In genomic region chr2:181048252-181048945, GRCm38 (mm10) we compare ENCODE assay signal across 15 mouse cellular contexts. TPM values are rescaled to one million over a fixed set of nuclear protein-coding genes. Genes with fewer than 3 reads are reported as not detected.
A peak's percentile ranks its signal among the peaks of the same experiment; 100 is the strongest.
DNase-seq lines count a peak whose midpoint lies in the region; ATAC-seq and TF ChIP-seq lines count a peak whose summit lies in the region.
"Had no signal": no experiment of that assay in that cellular context is flagged by ENCODE, and none has a peak within 500 bp of the region (broad histone marks: within the 10 kb centered on the region; RNA-seq: fewer than 3 reads in every experiment).

No protein-coding gene starts in this region.

- H3K36me3 ChIP-seq in kidney, adult 2 months (ENCODE audit: control insufficient read depth, insufficient read depth, low read length): no peaks in the 10 kb centered on the region
- H3K36me3 ChIP-seq in kidney, embryonic 14.5 days (ENCODE audit: control insufficient read depth, insufficient read depth, low read length): no peaks in the 10 kb centered on the region
- H3K36me3 ChIP-seq in hindbrain, embryonic 10.5 days: no peaks in the 10 kb centered on the region
- H3K36me3 ChIP-seq: heart, embryonic 10.5 days; hindbrain, embryonic 15.5 days; limb, embryonic 10.5 days; liver, embryonic 15.5 days had no signal

- no peaks in the 10 kb centered on the region for H3K27me3 ChIP-seq in kidney, adult 2 months (replicated peaks; ENCODE audit: control insufficient read depth, insufficient read depth, low read length)
- no peaks in the 10 kb centered on the region; the same call in 1 of the 2 replicates for H3K27me3 ChIP-seq in kidney, embryonic 14.5 days (ENCODE audit: control insufficient read depth, insufficient read depth, low read length)
- no peaks in the 10 kb centered on the region; the same call in 1 of the 2 replicates for H3K27me3 ChIP-seq in hindbrain, embryonic 10.5 days (ENCODE audit: insufficient read depth, poor library complexity, severe bottlenecking)
- H3K27me3 ChIP-seq: hindbrain, embryonic 15.5 days had no signal

- H3K9ac ChIP-seq in kidney, embryonic 14.5 days (ENCODE audit: low read depth, low read length): no peak overlapping the region
- H3K9ac ChIP-seq: hindbrain, embryonic 15.5 days; liver, embryonic 15.5 days had no signal

- peaks cover 8% of the 10 kb centered on the region for H3K4me1 ChIP-seq in kidney, adult 2 months (ENCODE audit: control insufficient read depth, insufficient read depth, low read length)
- H3K4me1 ChIP-seq in kidney, embryonic 14.5 days (ENCODE audit: control insufficient read depth, insufficient read depth, low read length): no peaks in the 10 kb centered on the region
- peaks cover 37% of the 10 kb centered on the region for H3K4me1 ChIP-seq in hindbrain, embryonic 10.5 days (replicated peaks)

- no peak overlapping the region for H3K4me3 ChIP-seq in kidney, adult 2 months (ENCODE audit: insufficient read depth, low read depth, low read length)
- H3K4me3 ChIP-seq in kidney, embryonic 14.5 days (ENCODE audit: low read length): no peak overlapping the region
- H3K4me3 ChIP-seq in hindbrain, embryonic 10.5 days: no peak overlapping the region
- H3K4me3 ChIP-seq: heart, embryonic 10.5 days; hindbrain, embryonic 15.5 days; layer of hippocampus, adult 2 months; limb, embryonic 10.5 days; liver, embryonic 15.5 days had no signal

- DNase-seq in adrenal gland, postnatal 14 days: peak; percentile 39
- no peak for DNase-seq in adrenal gland, adult 8-10 months
- DNase-seq in kidney, adult 2 months: peak; percentile 43
- DNase-seq in Muller cell, postnatal 12 days (ENCODE audit: inconsistent ontology term): peak; percentile 38
- DNase-seq in cerebellum, adult 9-11 months: peak; percentile 72
- DNase-seq in layer of hippocampus, postnatal 36 days: no peak
- no peak for DNase-seq in hindbrain, embryonic 10.5 days (ENCODE audit: low spot score)

- no peak for ATAC-seq in kidney, embryonic 14.5 days (ENCODE audit: low FRiP score, low TSS enrichment)
- ATAC-seq: activated CD4-positive, CD25-positive, alpha-beta regulatory T cell, adult 4 months had no signal

- WGBS in kidney, adult 2 months: 49% methylated on average over 7 of the region's 7 CpGs
- WGBS in kidney, embryonic 14.5 days: 54% methylated on average over 7 of the region's 7 CpGs
- 77% methylated on average over 7 of the region's 7 CpGs for WGBS in hindbrain, embryonic 10.5 days

- no peak for TF ChIP-seq POLR2A in kidney, adult 2 months (IDR thresholded peaks at IDR 0.05; ENCODE audit: low read depth, low read length)

- no peaks in the 10 kb centered on the region for H3K9me3 ChIP-seq in kidney, embryonic 14.5 days (ENCODE audit: control insufficient read depth, low read length)
- H3K9me3 ChIP-seq in hindbrain, embryonic 10.5 days: no peaks in the 10 kb centered on the region
- H3K9me3 ChIP-seq: heart, embryonic 10.5 days; hindbrain, embryonic 15.5 days; limb, embryonic 10.5 days; liver, embryonic 15.5 days had no signal

- H3K4me2 ChIP-seq in kidney, embryonic 14.5 days (replicated peaks; ENCODE audit: low read depth, low read length): no peak overlapping the region
- H3K4me2 ChIP-seq: hindbrain, embryonic 15.5 days; liver, embryonic 15.5 days had no signal

- no peak for TF ChIP-seq CTCF in kidney, adult 2 months (conservative IDR thresholded peaks at IDR 0.05; ENCODE audit: insufficient read depth, insufficient read length, low read depth, low read length)

- no peak overlapping the region for H3K27ac ChIP-seq in kidney, adult 2 months (ENCODE audit: insufficient read depth, low read depth, low read length)
- no peak overlapping the region for H3K27ac ChIP-seq in kidney, embryonic 14.5 days (ENCODE audit: low read depth, low read length)
- H3K27ac ChIP-seq in hindbrain, embryonic 10.5 days: no peak overlapping the region
- H3K27ac ChIP-seq: heart, embryonic 10.5 days; hindbrain, embryonic 15.5 days; layer of hippocampus, adult 2 months; limb, embryonic 10.5 days; liver, embryonic 15.5 days had no signal

RNA-seq across cellular contexts. Expression of gene Chrna4, which starts 5.1 kb away (rescaled TPM):
- 5.6 and 9.6 TPM in 2 replicates for total RNA-seq in adrenal gland, postnatal 14 days (2021)
- 10 to 100 TPM; 12.0 to 27.7 (median 20.5) TPM for total RNA-seq in adrenal gland, adult 8-10 months (2022)
- polyA plus RNA-seq in kidney, adult 2 months (2012; rRNA removed): 37.8 and 42.6 TPM in 2 replicates
- polyA plus RNA-seq in kidney, embryonic 14.5 days (2014; fragmentation: Nextera tagmentation; extraction: Ambion mirVana): 3.8 and 5.3 TPM in 2 replicates
- 10 to 100 TPM; 14.1 to 14.4 TPM for total RNA-seq in layer of hippocampus, postnatal 36 days (2021)
- polyA plus RNA-seq in hindbrain, embryonic 10.5 days (2016; fragmentation: Nextera tagmentation; extraction: Ambion mirVana): 23.7 and 44.1 TPM in 2 replicates
- total RNA-seq: megakaryocyte, adult 5-6 weeks had no signal
- polyA plus RNA-seq: activated CD4-positive, CD25-positive, alpha-beta regulatory T cell, adult 4 months had no signal

Comparison
In these comparisons a context has a peak if more than half of its experiments do, and no peak if none do; other contexts are left out.
1. DNase-seq: peak in adrenal gland, postnatal 14 days (single experiment), kidney, adult 2 months (single experiment), Muller cell, postnatal 12 days (single experiment) and cerebellum, adult 9-11 months (single experiment); none in adrenal gland, adult 8-10 months (single experiment), layer of hippocampus, postnatal 36 days (0 of 2) and hindbrain, embryonic 10.5 days (single experiment).